Mouse (Mus musculus): Measurements from ENCODE around the gene Timm17a. TPM values are rescaled to one million over a fixed set of nuclear protein-coding genes. Genes with fewer than 3 reads are reported as not detected.

The Timm17a gene
- polyA plus RNA-seq, 1 experiment: 2.2 TPM

- Histone ChIP-seq H3K9me3 (no peaks in the 10 kb centered on the region), H3K4me3 (replicated peaks) (peak overlapping the region; percentile 95), H3K27me3 (replicated peaks) (peaks cover 8% of the 10 kb centered on the region), H3K4me1 (peaks cover 29% of the 10 kb centered on the region), H3K36me3 (replicated peaks; ENCODE audit: low read length) (peaks cover 15% of the 10 kb centered on the region)
- TF ChIP-seq GATA1 (IDR thresholded peaks at IDR 0.05; ENCODE audit: borderline replicate concordance, low read length) (no peak), FLI1 (IDR thresholded peaks at IDR 0.05; ENCODE audit: low read length) (no peak)
These were observed 30.9 kb downstream of the Timm17a start for GRCm38 (mm10) chr1:135282536-135283286.

- peaks cover 8% of the 10 kb centered on the region for H3K27me3 ChIP-seq (replicated peaks)
- H3K9me3 ChIP-seq: no peaks in the 10 kb centered on the region
- H3K4me1 ChIP-seq: peaks cover 29% of the 10 kb centered on the region
- TF ChIP-seq GATA1 (IDR thresholded peaks at IDR 0.05; ENCODE audit: borderline replicate concordance, low read length): no peak
- no peak for TF ChIP-seq FLI1 (IDR thresholded peaks at IDR 0.05; ENCODE audit: low read length)
- H3K4me3 ChIP-seq (replicated peaks): no peak overlapping the region
- peaks cover 21% of the 10 kb centered on the region for H3K36me3 ChIP-seq (replicated peaks; ENCODE audit: low read length)
These were observed 31.7 kb downstream of the Timm17a start for GRCm38 (mm10) chr1:135281841-135282240.

DNA sequence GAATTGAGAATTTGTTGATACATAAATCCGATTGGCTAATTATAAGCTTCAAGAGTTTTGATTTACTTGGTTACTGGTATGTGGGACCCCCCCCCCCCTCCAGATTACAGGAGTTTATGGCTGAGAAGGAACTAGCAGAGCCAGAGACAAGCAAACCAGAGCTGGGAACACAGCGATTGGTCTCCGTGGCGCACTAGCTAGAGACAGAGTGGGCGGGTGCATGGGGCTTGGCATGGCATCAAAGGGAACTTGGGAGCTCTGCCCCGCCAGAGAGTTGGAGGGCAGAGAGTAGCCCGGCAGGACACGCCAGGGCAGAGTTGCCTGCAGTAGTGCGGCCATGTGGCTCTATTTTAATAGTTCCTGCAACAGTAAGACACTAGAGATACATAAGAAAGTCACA, 32.9 kb downstream of the Timm17a start:
- H3K9me3 ChIP-seq: no peaks in the 10 kb centered on the region
- peaks cover 8% of the 10 kb centered on the region for H3K27me3 ChIP-seq (replicated peaks)
- H3K36me3 ChIP-seq (replicated peaks; ENCODE audit: low read length): peaks cover 31% of the 10 kb centered on the region
- peaks cover 29% of the 10 kb centered on the region for H3K4me1 ChIP-seq
- no peak overlapping the region for H3K4me3 ChIP-seq (replicated peaks)
- TF ChIP-seq FLI1 (IDR thresholded peaks at IDR 0.05; ENCODE audit: low read length) (no peak), GATA1 (IDR thresholded peaks at IDR 0.05; ENCODE audit: borderline replicate concordance, low read length) (no peak)

- Histone ChIP-seq H3K4me3 (replicated peaks) (no peak overlapping the region), H3K9me3 (no peaks in the 10 kb centered on the region), H3K4me1 (peaks cover 21% of the 10 kb centered on the region), H3K27me3 (replicated peaks) (no peaks in the 10 kb centered on the region), H3K36me3 (replicated peaks; ENCODE audit: low read length) (peaks cover 36% of the 10 kb centered on the region)
- no peak for TF ChIP-seq FLI1 (IDR thresholded peaks at IDR 0.05; ENCODE audit: low read length)
- no peak for TF ChIP-seq GATA1 (IDR thresholded peaks at IDR 0.05; ENCODE audit: borderline replicate concordance, low read length)
These were observed 42.2 kb downstream of the Timm17a start for GRCm38 (mm10) chr1:135271371-135271770.

DNA sequence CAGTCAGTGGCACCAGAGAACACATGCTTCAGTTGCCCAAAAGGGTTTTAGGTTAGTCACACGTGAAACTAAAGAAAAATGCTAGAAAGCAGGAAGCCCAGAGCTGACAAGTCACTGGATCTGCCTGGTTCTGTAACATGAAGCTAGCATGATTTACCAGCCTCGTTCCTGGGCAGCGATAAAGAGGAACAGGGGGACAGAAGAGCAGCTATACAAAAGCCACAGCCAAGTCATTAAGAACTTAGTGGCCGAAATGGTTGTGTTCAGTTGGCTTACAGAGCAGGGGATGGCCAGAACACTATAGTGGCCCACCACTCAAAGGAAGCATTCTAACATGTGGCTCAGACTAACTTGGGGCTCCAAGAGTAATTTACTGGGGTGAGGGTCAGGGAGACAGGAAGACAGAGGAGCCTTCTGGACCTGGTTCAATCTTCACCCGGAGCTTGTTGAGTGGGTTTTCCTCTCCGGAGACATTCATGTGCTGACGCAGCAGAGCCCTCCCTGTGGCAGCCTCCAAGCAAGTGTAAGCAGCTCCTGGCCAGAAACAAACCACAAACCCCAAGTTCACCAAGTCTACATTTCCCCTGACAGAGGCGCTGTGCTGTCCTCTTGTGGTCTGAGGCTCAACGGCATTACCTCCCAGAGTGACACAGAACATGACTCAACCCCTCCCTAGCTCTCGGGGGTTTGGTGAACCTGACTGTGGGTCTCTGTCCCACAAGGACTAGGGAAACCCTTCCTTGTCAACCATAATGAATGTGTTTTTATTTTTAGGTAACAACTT, 45.7 kb downstream of the Timm17a start:
- no peaks in the 10 kb centered on the region for H3K27me3 ChIP-seq (replicated peaks)
- H3K4me3 ChIP-seq (replicated peaks): peak overlapping the region; percentile 60
- H3K36me3 ChIP-seq (replicated peaks; ENCODE audit: low read length): peaks cover 51% of the 10 kb centered on the region
- no peak for TF ChIP-seq FLI1 (IDR thresholded peaks at IDR 0.05; ENCODE audit: low read length)
- no peak for TF ChIP-seq GATA1 (IDR thresholded peaks at IDR 0.05; ENCODE audit: borderline replicate concordance, low read length)
- peaks cover 21% of the 10 kb centered on the region for H3K4me1 ChIP-seq
- H3K9me3 ChIP-seq: no peaks in the 10 kb centered on the region

- TF ChIP-seq FLI1 (IDR thresholded peaks at IDR 0.05; ENCODE audit: low read length): no peak
- TF ChIP-seq GATA1 (IDR thresholded peaks at IDR 0.05; ENCODE audit: borderline replicate concordance, low read length): no peak
- H3K4me1 ChIP-seq: peaks cover 21% of the 10 kb centered on the region
- peaks cover 47% of the 10 kb centered on the region for H3K36me3 ChIP-seq (replicated peaks; ENCODE audit: low read length)
- peaks cover 4% of the 10 kb centered on the region for H3K27me3 ChIP-seq (replicated peaks)
- H3K9me3 ChIP-seq: no peaks in the 10 kb centered on the region
- no peak overlapping the region for H3K4me3 ChIP-seq (replicated peaks)
These were observed 47.7 kb downstream of the Timm17a start for GRCm38 (mm10) chr1:135265834-135266233.

DNA sequence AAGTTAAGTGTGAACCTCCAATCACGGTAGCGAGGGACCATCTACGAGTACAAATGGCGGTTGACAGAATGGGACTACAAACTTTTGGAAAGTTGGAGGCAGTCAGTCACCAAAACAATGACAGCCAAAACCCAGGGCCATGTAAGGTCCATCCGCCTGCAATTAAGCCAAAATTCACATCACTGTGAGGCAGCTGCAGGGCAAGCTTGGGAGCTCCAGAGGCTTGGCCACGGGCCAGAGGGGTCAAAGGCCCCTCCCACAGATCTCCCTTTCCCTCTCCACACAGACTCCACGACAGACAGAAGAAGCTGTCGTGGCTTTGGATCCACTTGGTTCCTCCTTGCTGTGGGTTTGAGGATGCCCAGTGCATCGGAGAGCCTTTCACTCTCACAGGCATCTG, 50.3 kb downstream of the Timm17a start:
- peaks cover 15% of the 10 kb centered on the region for H3K27me3 ChIP-seq (replicated peaks)
- H3K9me3 ChIP-seq: no peaks in the 10 kb centered on the region
- H3K36me3 ChIP-seq (replicated peaks; ENCODE audit: low read length): peaks cover 47% of the 10 kb centered on the region
- H3K4me1 ChIP-seq: peaks cover 21% of the 10 kb centered on the region
- TF ChIP-seq FLI1 (IDR thresholded peaks at IDR 0.05; ENCODE audit: low read length) (no peak), GATA1 (IDR thresholded peaks at IDR 0.05; ENCODE audit: borderline replicate concordance, low read length) (no peak)
- no peak overlapping the region for H3K4me3 ChIP-seq (replicated peaks)

- TF ChIP-seq FLI1 (IDR thresholded peaks at IDR 0.05; ENCODE audit: low read length) (no peak), GATA1 (IDR thresholded peaks at IDR 0.05; ENCODE audit: borderline replicate concordance, low read length) (no peak)
- peaks cover 12% of the 10 kb centered on the region for H3K4me1 ChIP-seq
- no peak overlapping the region for H3K4me3 ChIP-seq (replicated peaks)
- peaks cover 47% of the 10 kb centered on the region for H3K36me3 ChIP-seq (replicated peaks; ENCODE audit: low read length)
- peaks cover 25% of the 10 kb centered on the region for H3K27me3 ChIP-seq (replicated peaks)
- no peaks in the 10 kb centered on the region for H3K9me3 ChIP-seq
These were observed 51.2 kb downstream of the Timm17a start for GRCm38 (mm10) chr1:135262329-135262728.

GRCm38 (mm10) chr1:135260931-135261330, 52.6 kb downstream of the Timm17a start:
- Histone ChIP-seq H3K9me3 (no peaks in the 10 kb centered on the region), H3K4me1 (peaks cover 6% of the 10 kb centered on the region), H3K36me3 (replicated peaks; ENCODE audit: low read length) (peaks cover 37% of the 10 kb centered on the region), H3K27me3 (replicated peaks) (peaks cover 39% of the 10 kb centered on the region), H3K4me3 (replicated peaks) (no peak overlapping the region)
- TF ChIP-seq FLI1 (IDR thresholded peaks at IDR 0.05; ENCODE audit: low read length) (no peak), GATA1 (IDR thresholded peaks at IDR 0.05; ENCODE audit: borderline replicate concordance, low read length) (no peak)

DNA sequence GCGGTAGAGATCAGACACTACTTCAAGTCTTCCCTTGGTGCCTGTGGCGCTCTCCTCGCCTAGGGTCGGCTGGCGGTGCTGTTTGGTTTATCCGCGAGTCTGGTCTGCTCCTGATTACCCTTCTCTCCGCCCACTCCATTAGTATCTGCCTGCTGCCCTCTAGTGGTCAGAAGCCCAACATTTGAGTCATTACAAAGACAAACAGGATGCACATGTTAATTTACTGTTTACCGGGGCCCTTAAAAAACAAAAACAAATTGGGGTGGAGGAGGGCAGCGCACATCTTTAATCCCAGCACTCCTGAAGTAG, 54.5 kb downstream of the Timm17a start:
- no peaks in the 10 kb centered on the region for H3K9me3 ChIP-seq
- peaks cover 21% of the 10 kb centered on the region for H3K36me3 ChIP-seq (replicated peaks; ENCODE audit: low read length)
- peaks cover 57% of the 10 kb centered on the region for H3K27me3 ChIP-seq (replicated peaks)
- H3K4me1 ChIP-seq: peaks cover 6% of the 10 kb centered on the region
- peak overlapping the region; percentile 85 for H3K4me3 ChIP-seq (replicated peaks)
- no peak for TF ChIP-seq FLI1 (IDR thresholded peaks at IDR 0.05; ENCODE audit: low read length)
- no peak for TF ChIP-seq GATA1 (IDR thresholded peaks at IDR 0.05; ENCODE audit: borderline replicate concordance, low read length)
